In the genomic region with DNA sequence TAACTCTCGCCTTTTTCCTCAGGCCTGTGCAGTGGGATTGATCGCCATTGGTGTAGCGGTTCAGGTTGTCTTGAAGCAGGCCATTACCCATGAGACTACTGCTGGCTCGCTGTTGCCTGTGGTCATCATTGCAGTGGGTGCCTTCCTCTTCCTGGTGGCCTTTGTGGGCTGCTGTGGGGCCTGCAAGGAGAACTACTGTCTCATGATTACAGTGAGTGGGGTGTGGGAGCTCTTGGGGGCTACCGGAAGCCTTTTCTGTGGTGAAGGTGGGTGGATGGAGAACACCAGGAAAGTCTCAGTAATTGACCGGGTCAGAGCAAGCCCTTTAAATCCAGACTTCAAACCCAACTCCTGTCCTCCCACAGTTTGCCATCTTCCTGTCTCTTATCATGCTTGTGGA, we compare ENCODE assay signal across 9 mouse cellular contexts. TPM values are rescaled to one million over a fixed set of nuclear protein-coding genes. Genes with fewer than 3 reads are reported as not detected.
DNase-seq lines count a peak whose midpoint lies in the region; ATAC-seq and TF ChIP-seq lines count a peak whose summit lies in the region.
"Had no signal": no experiment of that assay in that cellular context is flagged by ENCODE, and none has a peak within 500 bp of the region (broad histone marks: within the 10 kb centered on the region; RNA-seq: fewer than 3 reads in every experiment).

No protein-coding gene starts in this region.

- no peak overlapping the region for H3K27ac ChIP-seq in heart, embryonic 14.5 days (replicated peaks in 1 of 2; ENCODE audit: control insufficient read depth in 1 of 2, insufficient read depth in 1 of 2, low read depth in 2 of 2, low read length in 2 of 2)
- no peak overlapping the region for H3K27ac ChIP-seq in forebrain, embryonic 13.5 days
- H3K27ac ChIP-seq in liver, postnatal 0 days (ENCODE audit: low read depth) = no peak overlapping the region

- TF ChIP-seq CTCF in E14TG2a.4 (conservative IDR thresholded peaks at IDR 0.05; ENCODE audit: low read length) = no peak
- no peak for TF ChIP-seq CTCF in liver, postnatal 0 days (IDR thresholded peaks at IDR 0.05; ENCODE audit: low read depth)

- ATAC-seq in heart, embryonic 14.5 days (ENCODE audit: insufficient number of reproducible peaks, insufficient read depth, low FRiP score, low read depth) = no peak
- no peak for ATAC-seq in forebrain, embryonic 13.5 days
- no peak for ATAC-seq in liver, postnatal 0 days

- peaks cover 11 to 29% of the 10 kb centered on the region in 2 experiments for H3K4me1 ChIP-seq in heart, embryonic 14.5 days (ENCODE audit: control insufficient read depth in 2 of 2, insufficient read depth in 2 of 2, low read length in 2 of 2)
- peaks cover 46% of the 10 kb centered on the region for H3K4me1 ChIP-seq in E14TG2a.4 (replicated peaks; ENCODE audit: low read depth, low read length)
- peaks cover 16% of the 10 kb centered on the region for H3K4me1 ChIP-seq in forebrain, embryonic 13.5 days
- H3K4me1 ChIP-seq in liver, postnatal 0 days (ENCODE audit: insufficient read depth) = peaks cover 2% of the 10 kb centered on the region; the same call in 1 of the 2 replicates

- no peaks in the 10 kb centered on the region for H3K27me3 ChIP-seq in heart, embryonic 14.5 days (ENCODE audit: control insufficient read depth, insufficient read depth, low read length)
- H3K27me3 ChIP-seq in E14TG2a.4 (ENCODE audit: insufficient read depth, low read length) = peaks cover 21% of the 10 kb centered on the region
- peaks cover 5% of the 10 kb centered on the region; the same call in 1 of the 2 replicates for H3K27me3 ChIP-seq in forebrain, embryonic 13.5 days
- peaks cover 3% of the 10 kb centered on the region for H3K27me3 ChIP-seq in liver, postnatal 0 days (ENCODE audit: insufficient read depth, low read length)

- no peak for DNase-seq in heart, adult 8-10 months (ENCODE audit: low spot score)
- no peak for DNase-seq in liver, postnatal 0 days
- no peak for DNase-seq in thymus, postnatal 14 days
- no peak for DNase-seq in thymus, postnatal 0 days (ENCODE audit: low spot score)
- DNase-seq in frontal cortex, postnatal 14 days (ENCODE audit: low spot score in 2 of 2) = no peak
- DNase-seq: right cerebral cortex, postnatal 14 days had no signal

- H3K9ac ChIP-seq in heart, embryonic 14.5 days (ENCODE audit: low read length) = 0 out of 2 replicates have a peak overlapping the region, but pooled peaks have one; percentile 99
- H3K9ac ChIP-seq in forebrain, embryonic 13.5 days = no peak overlapping the region
- H3K9ac ChIP-seq in liver, postnatal 0 days (replicated peaks) = no peak overlapping the region

- H3K4me3 ChIP-seq in heart, embryonic 14.5 days (ENCODE audit: control insufficient read depth in 1 of 2, insufficient read depth in 1 of 2, low read depth in 1 of 2, low read length in 2 of 2) = peak overlapping the region in 1 of 2 experiments; percentile 92; a peak in 2 of 4 replicates
- peak overlapping the region; percentile 90; the same call in 1 of the 2 replicates for H3K4me3 ChIP-seq in E14TG2a.4 (replicated peaks; ENCODE audit: low read length)
- no peak overlapping the region for H3K4me3 ChIP-seq in forebrain, embryonic 13.5 days
- 0 out of 2 replicates have a peak overlapping the region, but pooled peaks have one; percentile 8 for H3K4me3 ChIP-seq in liver, postnatal 0 days (ENCODE audit: low read depth, low read length)

- H3K4me2 ChIP-seq in heart, embryonic 14.5 days (ENCODE audit: low read length) = peak overlapping the region; percentile 80
- peak overlapping the region; percentile 83; the same call in 1 of the 2 replicates for H3K4me2 ChIP-seq in forebrain, embryonic 13.5 days
- peak overlapping the region; percentile 68; the same call in 1 of the 2 replicates for H3K4me2 ChIP-seq in liver, postnatal 0 days (ENCODE audit: low read depth, low read length)

- 81% methylated on average over 6 of the region's 6 CpGs for WGBS in heart, embryonic 14.5 days
- WGBS in forebrain, embryonic 13.5 days = 98% methylated on average over 6 of the region's 6 CpGs
- 72% methylated on average over 6 of the region's 6 CpGs for WGBS in liver, postnatal 0 days (ENCODE audit: insufficient replicate concordance)

- no peaks in the 10 kb centered on the region for H3K9me3 ChIP-seq in heart, embryonic 14.5 days (ENCODE audit: control insufficient read depth, low read length)
- no peaks in the 10 kb centered on the region for H3K9me3 ChIP-seq in E14TG2a.4 (ENCODE audit: low read length)
- H3K9me3 ChIP-seq in forebrain, embryonic 13.5 days (replicated peaks) = no peaks in the 10 kb centered on the region
- no peaks in the 10 kb centered on the region for H3K9me3 ChIP-seq in liver, postnatal 0 days (ENCODE audit: low read length)

- no peak for TF ChIP-seq EP300 in liver, postnatal 0 days (IDR thresholded peaks at IDR 0.05; ENCODE audit: low read depth)

- H3K36me3 ChIP-seq in heart, embryonic 14.5 days (ENCODE audit: control insufficient read depth, insufficient read depth, low read length) = peaks cover 44% of the 10 kb centered on the region
- H3K36me3 ChIP-seq in E14TG2a.4 (ENCODE audit: insufficient read depth, low read length) = peaks cover 50% of the 10 kb centered on the region
- H3K36me3 ChIP-seq in forebrain, embryonic 13.5 days (ENCODE audit: poor library complexity, severe bottlenecking) = peaks cover 8% of the 10 kb centered on the region; the same call in 1 of the 2 replicates
- H3K36me3 ChIP-seq in liver, postnatal 0 days (replicated peaks; ENCODE audit: insufficient read depth, low read length) = 0 out of 2 replicates have a peak, but pooled peaks cover 11% of the 10 kb centered on the region

RNA-seq across cellular contexts. Expression of a gene that starts 10.6 kb away (rescaled TPM):
- 363 and 394 TPM in 2 replicates for polyA plus RNA-seq in heart, embryonic 14.5 days (2014; fragmentation: Nextera tagmentation; extraction: Ambion mirVana)
- total RNA-seq in heart, adult 8-10 months (2022) = 100 to 1,000 TPM; 121 to 171 (median 135) TPM
- 127 and 130 TPM in 2 replicates for polyA plus RNA-seq in forebrain, embryonic 13.5 days (2015; fragmentation: Nextera tagmentation; extraction: Ambion mirVana)
- polyA plus RNA-seq in liver, postnatal 0 days (2015; fragmentation: Nextera tagmentation; extraction: Ambion mirVana) = 271 and 296 TPM in 2 replicates
- 172 and 183 TPM in 2 replicates for polyA plus RNA-seq in thymus, postnatal 0 days (2015; fragmentation: Nextera tagmentation; extraction: Ambion mirVana)

RNA-seq across cellular contexts. Expression of a gene that starts 11.3 kb away (rescaled TPM):
- polyA plus RNA-seq in heart, embryonic 14.5 days (2014; fragmentation: Nextera tagmentation; extraction: Ambion mirVana) = 7.7 and 11.5 TPM in 2 replicates
- 1 to 10 TPM; 3.8 to 6.2 (median 5.2) TPM for total RNA-seq in heart, adult 8-10 months (2022)
- polyA plus RNA-seq in forebrain, embryonic 13.5 days (2015; fragmentation: Nextera tagmentation; extraction: Ambion mirVana) = 10.7 and 16.0 TPM in 2 replicates
- 54.5 and 63.1 TPM in 2 replicates for polyA plus RNA-seq in liver, postnatal 0 days (2015; fragmentation: Nextera tagmentation; extraction: Ambion mirVana)
- polyA plus RNA-seq in thymus, postnatal 0 days (2015; fragmentation: Nextera tagmentation; extraction: Ambion mirVana) = 6.3 and 7.1 TPM in 2 replicates

RNA-seq across cellular contexts. Expression of a gene that starts 12.4 kb away (rescaled TPM):
- 239 and 251 TPM in 2 replicates for polyA plus RNA-seq in heart, embryonic 14.5 days (2014; fragmentation: Nextera tagmentation; extraction: Ambion mirVana)
- 100 to 1,000 TPM; 150 to 260 (median 205) TPM for total RNA-seq in heart, adult 8-10 months (2022)
- 241 and 243 TPM in 2 replicates for polyA plus RNA-seq in forebrain, embryonic 13.5 days (2015; fragmentation: Nextera tagmentation; extraction: Ambion mirVana)
- polyA plus RNA-seq in liver, postnatal 0 days (2015; fragmentation: Nextera tagmentation; extraction: Ambion mirVana) = 128 and 130 TPM in 2 replicates
- polyA plus RNA-seq in thymus, postnatal 0 days (2015; fragmentation: Nextera tagmentation; extraction: Ambion mirVana) = 251 and 253 TPM in 2 replicates

RNA-seq across cellular contexts. Expression of a gene that starts 19.9 kb away (rescaled TPM):
- polyA plus RNA-seq in heart, embryonic 14.5 days (2014; fragmentation: Nextera tagmentation; extraction: Ambion mirVana) = 2.3 and 3.4 TPM in 2 replicates
- 1 to 10 TPM; 1.3 to 3.0 (median 1.9) TPM for total RNA-seq in heart, adult 8-10 months (2022)
- 8.9 and 9.0 TPM in 2 replicates for polyA plus RNA-seq in forebrain, embryonic 13.5 days (2015; fragmentation: Nextera tagmentation; extraction: Ambion mirVana)
- polyA plus RNA-seq in liver, postnatal 0 days (2015; fragmentation: Nextera tagmentation; extraction: Ambion mirVana) = 0.17 and 0.23 TPM in 2 replicates
- 2.3 and 3.0 TPM in 2 replicates for polyA plus RNA-seq in thymus, postnatal 0 days (2015; fragmentation: Nextera tagmentation; extraction: Ambion mirVana)

RNA-seq across cellular contexts. Expression of a gene that starts 22.2 kb away (rescaled TPM):
- polyA plus RNA-seq in heart, embryonic 14.5 days (2014; fragmentation: Nextera tagmentation; extraction: Ambion mirVana) = 3.7 and 3.9 TPM in 2 replicates
- 100 to 1,000 TPM; 161 to 179 (median 167) TPM for total RNA-seq in heart, adult 8-10 months (2022)
- polyA plus RNA-seq in forebrain, embryonic 13.5 days (2015; fragmentation: Nextera tagmentation; extraction: Ambion mirVana) = 0.63 and 0.83 TPM in 2 replicates
- 0.66 and 0.70 TPM in 2 replicates for polyA plus RNA-seq in liver, postnatal 0 days (2015; fragmentation: Nextera tagmentation; extraction: Ambion mirVana)
- 2.4 and 2.5 TPM in 2 replicates for polyA plus RNA-seq in thymus, postnatal 0 days (2015; fragmentation: Nextera tagmentation; extraction: Ambion mirVana)
